Mouse (Mus musculus) heart, embryonic 11.5 days (tissue): ENCODE data around the gene Ptbp2. TPM values are rescaled to one million over a fixed set of nuclear protein-coding genes. Genes with fewer than 3 reads are reported as not detected.

Experiments
- ATAC-seq: fragments of 200-750 bp; cut with Nextera tagmentation; replicated peaks from 2 replicates; pipeline ENCODE4 v1.8.0; 2017; ENCODE audit warnings: moderate library complexity; ENCODE audit not compliant: insufficient number of reproducible peaks, low FRiP score, low TSS enrichment
- H3K27ac ChIP-seq: fragments of 300-500 bp; sonication (generic); 2 replicates; pipeline ENCODE4 v1.5.1; 2014; ENCODE audit warnings: mild to moderate bottlenecking, low read depth, low read length
- H3K27me3 ChIP-seq: fragments of 300-500 bp; sonication (generic); 2 replicates; pipeline ENCODE4 v1.6.1; 2014; ENCODE audit warnings: mild to moderate bottlenecking, low read length, mixed read lengths; ENCODE audit not compliant: control insufficient read depth, insufficient read depth
- H3K36me3 ChIP-seq: fragments of 300-500 bp; sonication (generic); 2 replicates; pipeline ENCODE4 v1.6.1; 2014; ENCODE audit warnings: mild to moderate bottlenecking, low read length, moderate library complexity, mixed read lengths; ENCODE audit not compliant: control insufficient read depth, insufficient read depth
- H3K4me1 ChIP-seq: fragments of 300-500 bp; sonication (generic); 2 replicates; pipeline ENCODE4 v1.6.1; 2014; ENCODE audit warnings: low read length; ENCODE audit not compliant: control insufficient read depth, insufficient read depth
- H3K4me2 ChIP-seq: fragments of 300-500 bp; sonication (generic); 2 replicates; pipeline ENCODE4 v1.6.1; 2014; ENCODE audit warnings: mild to moderate bottlenecking, moderate library complexity
- H3K4me3 ChIP-seq: fragments of 300-500 bp; sonication (generic); 2 replicates; pipeline ENCODE4 v1.5.1; 2014; ENCODE audit warnings: low read depth, low read length
- H3K9ac ChIP-seq: fragments of 300-500 bp; sonication (generic); 2 replicates; pipeline ENCODE4 v1.6.1; 2014; ENCODE audit warnings: mild to moderate bottlenecking, low read depth, low read length, moderate library complexity
- H3K9me3 ChIP-seq: fragments of 300-500 bp; sonication (generic); replicated peaks from 2 replicates; pipeline ENCODE4 v1.6.1; 2016; ENCODE audit warnings: low read length; ENCODE audit not compliant: control insufficient read depth
- WGBS: fragments of 180-500 bp; shearing (Covaris S2); extraction: QIAGEN DNeasy Blood & Tissue Kit; methylation state at CpG from one replicate; pipeline ENCODE4 v1.1.7; 2014; ENCODE audit not compliant: insufficient replicate concordance; 5-methylcytosine and 5-hydroxymethylcytosine counted together
- microRNA-seq: library from miRNA; unstranded; fragments of <30 nt; microRNA quantifications from one replicate; pipeline ENCODE4, GENCODE M21; 2016; ENCODE audit warnings: borderline number of aligned reads
- polyA plus RNA-seq: library from polyadenylated mRNA; unstranded; fragments of >200 nt; fragmentation: Nextera tagmentation; extraction: Ambion mirVana; gene quantifications from 2 replicates; pipeline ENCODE4 v1.2.1, GENCODE M21; 2014

Ptbp2 gene
- polyA plus RNA-seq, 1 experiment from 2014 or later = 67.3 TPM

GRCm38 (mm10) chr3:119745801-119746200 lies 38.5 kb downstream of the Ptbp2 start:
- WGBS = 74% methylated on average over 1 of the region's 1 CpGs
- H3K9ac ChIP-seq = no peak overlapping the region
- H3K27me3 ChIP-seq = no peaks in the 10 kb centered on the region
- H3K4me3 ChIP-seq = no peak overlapping the region
- no peak overlapping the region for H3K4me2 ChIP-seq
- no peaks in the 10 kb centered on the region for H3K4me1 ChIP-seq
- H3K9me3 ChIP-seq = no peaks in the 10 kb centered on the region
- H3K36me3 ChIP-seq = peaks cover 7% of the 10 kb centered on the region
- H3K27ac ChIP-seq = no peak overlapping the region
- ATAC-seq = no peak

- Histone ChIP-seq H3K9me3 (no peaks in the 10 kb centered on the region), H3K4me2 (no peak overlapping the region), H3K27ac (no peak overlapping the region), H3K4me3 (no peak overlapping the region), H3K4me1 (no peaks in the 10 kb centered on the region), H3K27me3 (no peaks in the 10 kb centered on the region), H3K36me3 (peaks cover 3% of the 10 kb centered on the region), H3K9ac (no peak overlapping the region)
- WGBS = 68% methylated on average over 2 of the region's 2 CpGs
- no peak for ATAC-seq
These were observed 54.4 kb downstream of the Ptbp2 start for GRCm38 (mm10) chr3:119729863-119730262.

- no peak for ATAC-seq
These were observed 72.2 kb downstream of the Ptbp2 start for GRCm38 (mm10) chr3:119712066-119712465.

GRCm38 (mm10) chr3:119711503-119711902 lies 72.8 kb downstream of the Ptbp2 start:
- Histone ChIP-seq H3K36me3 (no peaks in the 10 kb centered on the region), H3K27me3 (no peaks in the 10 kb centered on the region), H3K4me1 (no peaks in the 10 kb centered on the region; the same call in 1 of the 2 replicates), H3K4me3 (no peak overlapping the region), H3K9me3 (no peaks in the 10 kb centered on the region), H3K27ac (no peak overlapping the region), H3K4me2 (no peak overlapping the region), H3K9ac (no peak overlapping the region)
- ATAC-seq = no peak
- 93% methylated on average over 3 of the region's 3 CpGs for WGBS

More at GRCm38 (mm10) chr3:119712066-119712465, 72.2 kb downstream of the Ptbp2 start:
- H3K36me3 ChIP-seq = no peaks in the 10 kb centered on the region
- H3K9me3 ChIP-seq = no peaks in the 10 kb centered on the region
- H3K27ac ChIP-seq = no peak overlapping the region
- no peak overlapping the region for H3K4me3 ChIP-seq
- no peak overlapping the region for H3K9ac ChIP-seq
- H3K4me2 ChIP-seq = no peak overlapping the region
- no peaks in the 10 kb centered on the region; the same call in 1 of the 2 replicates for H3K4me1 ChIP-seq
- no peaks in the 10 kb centered on the region for H3K27me3 ChIP-seq
- 93% methylated on average over 5 of the region's 5 CpGs for WGBS

- Histone ChIP-seq H3K27me3 (no peaks in the 10 kb centered on the region), H3K27ac (no peak overlapping the region), H3K4me3 (no peak overlapping the region), H3K36me3 (no peaks in the 10 kb centered on the region), H3K4me1 (no peaks in the 10 kb centered on the region), H3K9ac (no peak overlapping the region), H3K4me2 (no peak overlapping the region), H3K9me3 (no peaks in the 10 kb centered on the region)
- 72% methylated on average over 3 of the region's 3 CpGs for WGBS
- no peak for ATAC-seq
These were observed 82.8 kb downstream of the Ptbp2 start for GRCm38 (mm10) chr3:119701467-119701866.

- ATAC-seq = no peak
- Histone ChIP-seq H3K4me1 (no peaks in the 10 kb centered on the region), H3K36me3 (no peaks in the 10 kb centered on the region), H3K27me3 (no peaks in the 10 kb centered on the region), H3K4me2 (no peak overlapping the region), H3K4me3 (no peak overlapping the region), H3K27ac (no peak overlapping the region), H3K9ac (no peak overlapping the region), H3K9me3 (no peaks in the 10 kb centered on the region)
- 67% methylated on average over 6 of the region's 6 CpGs for WGBS
These were observed 99.5 kb downstream of the Ptbp2 start for GRCm38 (mm10) chr3:119684741-119685140.

Small RNA genes within 50 kb of the gene (microRNA-seq; reads per million reads assigned to microRNA genes)
- not detected for gene Gm24744
